8 mouse cellular contexts compared by ENCODE assay signal in genomic region chr7:4741672-4742481, GRCm38 (mm10). TPM values are rescaled to one million over a fixed set of nuclear protein-coding genes. Genes with fewer than 3 reads are reported as not detected.
DNase-seq lines count a peak whose midpoint lies in the region; ATAC-seq and TF ChIP-seq lines count a peak whose summit lies in the region.

No protein-coding gene starts in this region.

- H3K4me2 ChIP-seq in liver, embryonic 12.5 days, result peak overlapping the region; percentile 94

- H3K9me3 ChIP-seq in liver, embryonic 12.5 days (replicated peaks), result no peaks in the 10 kb centered on the region

- no peak for ATAC-seq in cerebellum, adult (ENCODE audit: insufficient number of reproducible peaks, low FRiP score, low TSS enrichment)
- ATAC-seq in liver, embryonic 12.5 days, result peak; percentile 48

- WGBS in liver, embryonic 12.5 days (ENCODE audit: insufficient replicate concordance), result 55% methylated on average over 21 of the region's 21 CpGs
- WGBS in lung, adult 2 months, result 86% methylated on average over 21 of the region's 21 CpGs

- peak overlapping the region; percentile 98 for H3K27ac ChIP-seq in liver, embryonic 12.5 days

- peak overlapping the region; percentile 86 for H3K4me3 ChIP-seq in liver, embryonic 12.5 days
- no peak overlapping the region for H3K4me3 ChIP-seq in lung, adult 2 months (replicated peaks; ENCODE audit: extremely low read depth, low read depth, low read length)

- TF ChIP-seq POLR2A in lung, adult 2 months (IDR thresholded peaks at IDR 0.05; ENCODE audit: borderline replicate concordance, extremely low read depth, low read depth, low read length), result no peak

- H3K27me3 ChIP-seq in liver, embryonic 12.5 days (replicated peaks), result no peaks in the 10 kb centered on the region

- peak overlapping the region; percentile 93 for H3K9ac ChIP-seq in liver, embryonic 12.5 days

- peaks cover 73% of the 10 kb centered on the region for H3K4me1 ChIP-seq in liver, embryonic 12.5 days
- H3K4me1 ChIP-seq in lung, adult 2 months (ENCODE audit: control insufficient read depth, insufficient read depth, low read length), result peaks cover 5% of the 10 kb centered on the region; the same call in 1 of the 2 replicates

- no peak for TF ChIP-seq CTCF in lung, adult 2 months (IDR thresholded peaks at IDR 0.05; ENCODE audit: insufficient read depth, low read length)

- DNase-seq in cerebellum, adult 11 months, result peak; percentile 39
- peak; percentile 9 for DNase-seq in testis, postnatal 14 days (ENCODE audit: low spot score)
- no peak for DNase-seq in testis, postnatal 10 days (ENCODE audit: low spot score)
- DNase-seq in urinary bladder, postnatal 10 days (ENCODE audit: low spot score), result no peak
- no peak for DNase-seq in ovary, postnatal 36 days (ENCODE audit: low spot score)
- no peak for DNase-seq in lung, adult 2 months

- H3K36me3 ChIP-seq in liver, embryonic 12.5 days, result peaks cover 50% of the 10 kb centered on the region

RNA-seq across cellular contexts. Expression of gene Kmt5c, which starts 2.0 kb away (rescaled TPM):
- 79.0 and 79.5 TPM in 2 replicates for polyA plus RNA-seq in liver, embryonic 12.5 days (2016; fragmentation: Nextera tagmentation; extraction: Ambion mirVana)
- 92.5 and 104 TPM in 2 replicates for polyA plus RNA-seq in lung, adult 2 months (2012; rRNA removed)

RNA-seq across cellular contexts. Expression of gene Cox6b2, which starts 11.0 kb away (rescaled TPM):
- 152 and 159 TPM in 2 replicates for polyA plus RNA-seq in liver, embryonic 12.5 days (2016; fragmentation: Nextera tagmentation; extraction: Ambion mirVana)
- polyA plus RNA-seq in lung, adult 2 months (2012; rRNA removed), result 52.7 and 87.5 TPM in 2 replicates

RNA-seq across cellular contexts. Expression of gene Tmem150b, which starts 16.8 kb away (rescaled TPM):
- polyA plus RNA-seq in liver, embryonic 12.5 days (2016; fragmentation: Nextera tagmentation; extraction: Ambion mirVana), result 0.08 and 0.12 TPM in 2 replicates
- 3.2 and 3.8 TPM in 2 replicates for polyA plus RNA-seq in lung, adult 2 months (2012; rRNA removed)

RNA-seq across cellular contexts. Expression of gene Fam71e2, which starts 29.2 kb away (rescaled TPM):
- not detected in 2 replicates for polyA plus RNA-seq in liver, embryonic 12.5 days (2016; fragmentation: Nextera tagmentation; extraction: Ambion mirVana)
- not detected in 2 replicates for polyA plus RNA-seq in lung, adult 2 months (2012; rRNA removed)

RNA-seq across cellular contexts. Expression of gene Il11, which starts 40.8 kb away (rescaled TPM):
- polyA plus RNA-seq in liver, embryonic 12.5 days (2016; fragmentation: Nextera tagmentation; extraction: Ambion mirVana), result 0.06 TPM in 1 of 2 replicates, not detected in the other
- polyA plus RNA-seq in lung, adult 2 months (2012; rRNA removed), result 0.65 and 0.68 TPM in 2 replicates

Comparison
In these comparisons a context has a peak if more than half of its experiments do, and no peak if none do; other contexts are left out.
1. DNase-seq: peak in cerebellum, adult 11 months (single experiment) and testis, postnatal 14 days (single experiment); none in testis, postnatal 10 days (single experiment), urinary bladder, postnatal 10 days (single experiment), ovary, postnatal 36 days (single experiment) and lung, adult 2 months (single experiment).